Mouse (Mus musculus): ENCODE measurements around the gene Ppp1r10. TPM values are rescaled to one million over a fixed set of nuclear protein-coding genes. Genes with fewer than 3 reads are reported as not detected.

Gene Ppp1r10
- polyA plus RNA-seq, 1 experiment, result not detected

- no peak overlapping the region for H3K4me3 ChIP-seq (ENCODE audit: insufficient read depth, low read depth, low read length)
- WGBS, result 56% methylated on average over 8 of the region's 8 CpGs
- H3K4me1 ChIP-seq (ENCODE audit: control insufficient read depth, insufficient read depth, low read length), result peaks cover 44% of the 10 kb centered on the region
- peak overlapping the region; percentile 79; the same call in 1 of the 2 replicates for H3K27ac ChIP-seq (ENCODE audit: insufficient read depth, low read depth, low read length)
- no peak for TF ChIP-seq CTCF (IDR thresholded peaks at IDR 0.05; ENCODE audit: insufficient read depth, low read depth, low read length)
- TF ChIP-seq POLR2A (IDR thresholded peaks at IDR 0.05; ENCODE audit: insufficient read depth, low read depth, low read length), result no peak
Measured at GRCm38 (mm10) chr17:35870884-35871696, 45.1 kb upstream of the Ppp1r10 start.

- TF ChIP-seq CTCF (IDR thresholded peaks at IDR 0.05; ENCODE audit: insufficient read depth, low read depth, low read length), result peak; percentile 79
- TF ChIP-seq POLR2A (IDR thresholded peaks at IDR 0.05; ENCODE audit: insufficient read depth, low read depth, low read length), result no peak
- H3K27ac ChIP-seq (ENCODE audit: insufficient read depth, low read depth, low read length), result no peak overlapping the region
- peaks cover 19% of the 10 kb centered on the region for H3K4me1 ChIP-seq (ENCODE audit: control insufficient read depth, insufficient read depth, low read length)
- 31% methylated on average over 21 of the region's 21 CpGs for WGBS
- no peak overlapping the region for H3K4me3 ChIP-seq (ENCODE audit: insufficient read depth, low read depth, low read length)
Measured at GRCm38 (mm10) chr17:35873774-35874519, 42.3 kb upstream of the Ppp1r10 start.

- Histone ChIP-seq H3K4me1 (ENCODE audit: control insufficient read depth, insufficient read depth, low read length) (peaks cover 15% of the 10 kb centered on the region), H3K27ac (ENCODE audit: insufficient read depth, low read depth, low read length) (no peak overlapping the region), H3K4me3 (ENCODE audit: insufficient read depth, low read depth, low read length) (no peak overlapping the region)
- WGBS, result 69% methylated on average over 6 of the region's 6 CpGs
- TF ChIP-seq CTCF (IDR thresholded peaks at IDR 0.05; ENCODE audit: insufficient read depth, low read depth, low read length) (no peak), POLR2A (IDR thresholded peaks at IDR 0.05; ENCODE audit: insufficient read depth, low read depth, low read length) (no peak)
Measured at GRCm38 (mm10) chr17:35874721-35875120, 41.5 kb upstream of the Ppp1r10 start.

GRCm38 (mm10) chr17:35879245-35880057, 36.8 kb upstream of the Ppp1r10 start, which contains the start of gene Dhx16:
Dhx16 (plus strand) TSS chr17:35879819.
- Histone ChIP-seq H3K27ac (ENCODE audit: insufficient read depth, low read depth, low read length) (peak within 1 kb of the TSS; percentile 60; the same call in 1 of the 2 replicates), H3K4me1 (ENCODE audit: control insufficient read depth, insufficient read depth, low read length) (peaks cover 14% of the 10 kb centered on the region), H3K4me3 (ENCODE audit: insufficient read depth, low read depth, low read length) (peak within 1 kb of the TSS; percentile 94)
- TF ChIP-seq POLR2A (IDR thresholded peaks at IDR 0.05; ENCODE audit: insufficient read depth, low read depth, low read length), result peak; percentile 80; the same call in 1 of the 2 replicates
- TF ChIP-seq CTCF (IDR thresholded peaks at IDR 0.05; ENCODE audit: insufficient read depth, low read depth, low read length), result peak; percentile 49
- 5% methylated on average over 66 of the region's 66 CpGs for WGBS

GRCm38 (mm10) chr17:35882924-35883323, 33.3 kb upstream of the Ppp1r10 start:
- Histone ChIP-seq H3K4me1 (ENCODE audit: control insufficient read depth, insufficient read depth, low read length) (peaks cover 12% of the 10 kb centered on the region), H3K4me3 (ENCODE audit: insufficient read depth, low read depth, low read length) (no peak overlapping the region), H3K27ac (ENCODE audit: insufficient read depth, low read depth, low read length) (no peak overlapping the region)
- WGBS, result 93% methylated on average over 17 of the region's 17 CpGs
- TF ChIP-seq POLR2A (IDR thresholded peaks at IDR 0.05; ENCODE audit: insufficient read depth, low read depth, low read length) (no peak), CTCF (IDR thresholded peaks at IDR 0.05; ENCODE audit: insufficient read depth, low read depth, low read length) (no peak)

GRCm38 (mm10) chr17:35883777-35884176, 32.5 kb upstream of the Ppp1r10 start:
- 93% methylated on average over 14 of the region's 14 CpGs for WGBS

GRCm38 (mm10) chr17:35887725-35888124, 28.5 kb upstream of the Ppp1r10 start:
- Histone ChIP-seq H3K4me3 (ENCODE audit: insufficient read depth, low read depth, low read length) (no peak overlapping the region), H3K4me1 (ENCODE audit: control insufficient read depth, insufficient read depth, low read length) (no peaks in the 10 kb centered on the region), H3K27ac (ENCODE audit: insufficient read depth, low read depth, low read length) (no peak overlapping the region)
- no peak for TF ChIP-seq POLR2A (IDR thresholded peaks at IDR 0.05; ENCODE audit: insufficient read depth, low read depth, low read length)
- no peak for TF ChIP-seq CTCF (IDR thresholded peaks at IDR 0.05; ENCODE audit: insufficient read depth, low read depth, low read length)
- 82% methylated on average over 14 of the region's 17 CpGs for WGBS

More at GRCm38 (mm10) chr17:35883777-35884176, 32.5 kb upstream of the Ppp1r10 start:
- Histone ChIP-seq H3K4me3 (ENCODE audit: insufficient read depth, low read depth, low read length) (no peak overlapping the region), H3K4me1 (ENCODE audit: control insufficient read depth, insufficient read depth, low read length) (peaks cover 12% of the 10 kb centered on the region), H3K27ac (ENCODE audit: insufficient read depth, low read depth, low read length) (no peak overlapping the region)
- no peak for TF ChIP-seq POLR2A (IDR thresholded peaks at IDR 0.05; ENCODE audit: insufficient read depth, low read depth, low read length)
- no peak for TF ChIP-seq CTCF (IDR thresholded peaks at IDR 0.05; ENCODE audit: insufficient read depth, low read depth, low read length)
